Mouse (Mus musculus): ENCODE data around the gene Gse1. TPM values are rescaled to one million over a fixed set of nuclear protein-coding genes. Genes with fewer than 3 reads are reported as not detected.

The Gse1 gene
- polyA plus RNA-seq, 1 experiment from 2014 or later: 12.2 TPM

GRCm38 (mm10) chr8:120282465-120282864 is 54.2 kb downstream of the Gse1 start:
- Histone ChIP-seq H3K4me3 (replicated peaks) (no peak overlapping the region), H3K27ac (replicated peaks) (no peak overlapping the region), H3K4me2 (no peak overlapping the region), H3K9me3 (replicated peaks) (no peaks in the 10 kb centered on the region), H3K4me1 (peaks cover 68% of the 10 kb centered on the region), H3K27me3 (replicated peaks) (0 out of 2 replicates have a peak, but pooled peaks cover 4% of the 10 kb centered on the region), H3K36me3 (no peaks in the 10 kb centered on the region), H3K9ac (replicated peaks) (0 out of 2 replicates have a peak overlapping the region, but pooled peaks have one; percentile 3)
- no peak for ATAC-seq (ENCODE audit: low FRiP score)
- 54% methylated on average over 5 of the region's 5 CpGs for WGBS

DNA sequence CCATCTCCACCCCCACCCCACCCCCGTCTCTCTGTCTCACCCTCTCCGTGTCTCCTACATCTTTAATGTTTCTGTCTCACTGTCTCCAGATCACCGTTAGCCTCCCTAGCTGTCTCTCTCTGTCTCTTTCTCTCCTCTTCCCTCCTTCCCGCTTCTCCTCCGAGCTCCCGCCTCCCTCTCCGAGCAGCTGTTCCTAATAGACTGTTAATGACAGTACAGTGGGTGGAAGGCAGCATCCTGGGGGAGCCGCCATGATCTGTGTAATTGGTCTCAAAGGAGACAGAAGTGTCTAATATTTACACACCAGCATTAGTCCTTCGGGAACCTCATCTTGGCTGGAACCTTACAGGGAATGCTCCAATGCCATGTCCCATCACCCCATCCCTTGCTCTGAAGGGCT is 56.0 kb downstream of the Gse1 start:
- Histone ChIP-seq H3K9ac (replicated peaks) (0 out of 2 replicates have a peak overlapping the region, but pooled peaks have one; percentile 9), H3K27me3 (replicated peaks) (0 out of 2 replicates have a peak, but pooled peaks cover 4% of the 10 kb centered on the region), H3K9me3 (replicated peaks) (no peaks in the 10 kb centered on the region), H3K4me3 (replicated peaks) (no peak overlapping the region), H3K4me2 (no peak overlapping the region; the same call in 1 of the 2 replicates), H3K27ac (replicated peaks) (peak overlapping the region; percentile 67), H3K36me3 (no peaks in the 10 kb centered on the region), H3K4me1 (peaks cover 74% of the 10 kb centered on the region)
- ATAC-seq (ENCODE audit: low FRiP score): no peak
- 21% methylated on average over 9 of the region's 9 CpGs for WGBS

- Histone ChIP-seq H3K4me3 (replicated peaks) (no peak overlapping the region), H3K4me1 (peaks cover 81% of the 10 kb centered on the region), H3K36me3 (no peaks in the 10 kb centered on the region), H3K27ac (replicated peaks) (peak overlapping the region; percentile 67), H3K27me3 (replicated peaks) (0 out of 2 replicates have a peak, but pooled peaks cover 4% of the 10 kb centered on the region), H3K9me3 (replicated peaks) (no peaks in the 10 kb centered on the region), H3K9ac (replicated peaks) (0 out of 2 replicates have a peak overlapping the region, but pooled peaks have one; percentile 5), H3K4me2 (no peak overlapping the region)
- 38% methylated on average over 3 of the region's 3 CpGs for WGBS
- ATAC-seq (ENCODE audit: low FRiP score): no peak
These were observed 56.8 kb downstream of the Gse1 start for GRCm38 (mm10) chr8:120285033-120285432.

DNA sequence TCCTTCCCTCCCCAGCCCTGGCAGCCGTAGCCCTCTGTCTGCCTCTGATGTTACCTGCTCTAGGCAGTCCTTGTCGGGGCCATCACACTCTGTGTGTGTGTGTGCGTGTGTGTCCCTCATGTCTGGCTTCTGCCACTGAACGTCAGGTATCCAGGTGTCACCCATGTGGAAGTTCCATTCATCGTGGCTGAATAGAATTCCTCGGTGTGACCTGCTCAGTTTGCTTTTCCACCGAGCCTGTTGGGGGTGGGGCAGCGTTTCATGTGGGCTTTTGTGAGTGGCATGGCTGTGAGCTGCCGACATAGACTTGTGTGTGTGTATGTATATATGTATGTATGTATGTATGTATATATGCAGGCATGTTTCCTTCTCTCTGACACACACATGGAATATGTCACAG is 57.6 kb downstream of the Gse1 start:
- H3K27me3 ChIP-seq (replicated peaks): no peaks in the 10 kb centered on the region
- 68% methylated on average over 9 of the region's 9 CpGs for WGBS
- no peak overlapping the region for H3K4me2 ChIP-seq
- no peaks in the 10 kb centered on the region for H3K9me3 ChIP-seq (replicated peaks)
- 0 out of 2 replicates have a peak overlapping the region, but pooled peaks have one; percentile 5 for H3K9ac ChIP-seq (replicated peaks)
- peaks cover 84% of the 10 kb centered on the region for H3K4me1 ChIP-seq
- H3K27ac ChIP-seq (replicated peaks): peak overlapping the region; percentile 67; the same call in 1 of the 2 replicates
- ATAC-seq (ENCODE audit: low FRiP score): no peak
- no peak overlapping the region for H3K4me3 ChIP-seq (replicated peaks)
- no peaks in the 10 kb centered on the region for H3K36me3 ChIP-seq

DNA sequence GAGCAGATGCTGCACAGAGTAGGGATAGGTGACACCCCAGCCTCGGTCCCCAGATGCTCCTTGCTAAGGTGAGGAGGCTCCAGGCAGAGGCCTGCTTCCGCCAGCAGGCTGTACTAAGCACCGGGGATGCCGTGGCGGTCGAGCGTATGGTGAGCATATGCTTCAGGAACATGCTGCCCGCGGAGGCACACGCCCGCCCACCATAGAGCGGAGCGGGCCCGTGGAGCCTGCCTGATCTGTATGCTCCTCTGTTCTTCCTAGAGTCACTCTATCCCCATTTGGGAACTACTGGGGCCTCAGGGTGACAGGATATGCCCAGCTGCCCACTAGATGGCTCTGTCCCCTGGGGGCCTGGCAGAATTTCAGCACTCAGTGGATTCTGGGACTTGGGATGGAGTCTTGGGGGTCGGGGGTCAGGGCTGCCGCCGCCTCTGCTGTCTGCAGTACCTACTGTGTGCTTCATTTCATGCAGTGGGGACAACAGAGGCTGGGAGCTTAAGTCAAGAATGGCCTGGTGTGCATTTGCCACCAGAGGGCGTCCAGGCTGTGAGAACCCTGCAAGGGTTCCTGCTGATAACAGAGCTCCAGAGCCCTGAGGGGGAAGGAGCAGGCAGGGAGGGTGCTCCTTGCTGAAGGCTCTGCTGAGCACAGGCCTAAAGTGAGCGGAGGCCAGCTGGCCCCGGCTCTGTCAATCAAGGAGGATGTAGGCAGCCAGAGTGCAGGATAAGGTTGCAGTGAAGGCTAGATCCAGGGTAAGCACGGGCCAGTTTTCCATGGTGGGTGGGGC is 60.1 kb downstream of the Gse1 start:
- Histone ChIP-seq H3K27ac (replicated peaks) (no peak overlapping the region), H3K4me1 (peaks cover 84% of the 10 kb centered on the region), H3K9ac (replicated peaks) (no peak overlapping the region), H3K36me3 (no peaks in the 10 kb centered on the region), H3K4me3 (replicated peaks) (no peak overlapping the region), H3K27me3 (replicated peaks) (no peaks in the 10 kb centered on the region), H3K4me2 (no peak overlapping the region), H3K9me3 (replicated peaks) (no peaks in the 10 kb centered on the region)
- no peak for ATAC-seq (ENCODE audit: low FRiP score)
- 33% methylated on average over 21 of the region's 21 CpGs for WGBS

DNA sequence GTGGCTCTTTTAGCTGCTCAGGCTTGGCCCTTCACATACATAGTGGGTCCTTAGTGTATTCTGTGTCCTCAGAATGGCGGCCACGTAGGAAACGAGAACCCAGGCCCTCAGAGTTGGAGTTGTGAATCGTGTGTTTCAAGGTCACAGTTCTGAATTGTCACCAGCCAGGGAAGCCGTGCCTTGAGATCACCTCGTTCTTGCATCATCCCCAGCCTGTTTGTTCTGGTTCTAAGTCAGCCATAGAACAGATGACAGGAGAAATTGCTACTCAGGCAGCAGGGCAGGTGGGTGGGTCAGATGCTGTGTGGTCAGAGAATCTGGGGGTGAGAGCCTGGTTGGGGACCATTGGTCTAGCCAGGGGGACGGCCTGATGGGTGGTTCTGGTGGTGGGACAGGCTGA is 60.9 kb downstream of the Gse1 start:
- no peaks in the 10 kb centered on the region for H3K36me3 ChIP-seq
- no peak overlapping the region for H3K4me3 ChIP-seq (replicated peaks)
- H3K27ac ChIP-seq (replicated peaks): no peak overlapping the region
- H3K4me2 ChIP-seq: no peak overlapping the region
- no peak for ATAC-seq (ENCODE audit: low FRiP score)
- 89% methylated on average over 7 of the region's 7 CpGs for WGBS
- H3K9me3 ChIP-seq (replicated peaks): no peaks in the 10 kb centered on the region
- peaks cover 85% of the 10 kb centered on the region for H3K4me1 ChIP-seq
- no peak overlapping the region for H3K9ac ChIP-seq (replicated peaks)
- H3K27me3 ChIP-seq (replicated peaks): no peaks in the 10 kb centered on the region

- Histone ChIP-seq H3K4me3 (replicated peaks) (no peak overlapping the region), H3K9ac (replicated peaks) (no peak overlapping the region), H3K27ac (replicated peaks) (no peak overlapping the region), H3K4me1 (peaks cover 85% of the 10 kb centered on the region), H3K27me3 (replicated peaks) (no peaks in the 10 kb centered on the region), H3K9me3 (replicated peaks) (no peaks in the 10 kb centered on the region), H3K36me3 (no peaks in the 10 kb centered on the region), H3K4me2 (no peak overlapping the region)
- 50% methylated on average over 10 of the region's 10 CpGs for WGBS
- ATAC-seq (ENCODE audit: low FRiP score): no peak
These were observed 61.5 kb downstream of the Gse1 start for GRCm38 (mm10) chr8:120289698-120290181.

- Histone ChIP-seq H3K4me1 (peaks cover 84% of the 10 kb centered on the region), H3K4me2 (no peak overlapping the region), H3K27ac (replicated peaks) (no peak overlapping the region), H3K4me3 (replicated peaks) (no peak overlapping the region), H3K27me3 (replicated peaks) (no peaks in the 10 kb centered on the region), H3K36me3 (no peaks in the 10 kb centered on the region), H3K9ac (replicated peaks) (no peak overlapping the region), H3K9me3 (replicated peaks) (no peaks in the 10 kb centered on the region)
- WGBS: 61% methylated on average over 15 of the region's 15 CpGs
- no peak for ATAC-seq (ENCODE audit: low FRiP score)
These were observed 62.4 kb downstream of the Gse1 start for GRCm38 (mm10) chr8:120290614-120291013.

DNA sequence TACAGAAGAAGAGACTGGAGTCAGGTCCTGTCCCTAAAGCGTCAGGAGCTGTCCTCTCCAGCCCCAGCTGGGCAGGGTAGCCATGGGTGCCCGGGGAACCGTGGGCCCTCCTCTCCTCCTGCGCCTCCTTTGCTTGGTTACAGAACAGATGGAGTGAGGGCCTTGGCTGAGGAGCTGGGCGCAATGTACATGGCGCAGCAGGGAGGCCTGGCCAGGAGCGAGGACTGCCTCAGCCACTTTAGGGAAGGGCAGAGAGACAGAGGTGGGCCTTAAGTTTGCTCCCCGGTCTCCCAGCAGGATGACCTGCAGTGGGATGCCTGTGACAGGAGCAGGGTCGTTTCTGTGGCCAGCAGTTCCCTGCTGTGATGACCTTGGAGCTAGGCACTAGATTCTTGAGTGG is 63.4 kb downstream of the Gse1 start:
- H3K36me3 ChIP-seq: no peaks in the 10 kb centered on the region
- peak overlapping the region; percentile 33; the same call in 1 of the 2 replicates for H3K27ac ChIP-seq (replicated peaks)
- H3K4me2 ChIP-seq: no peak overlapping the region
- peaks cover 82% of the 10 kb centered on the region for H3K4me1 ChIP-seq
- no peaks in the 10 kb centered on the region for H3K9me3 ChIP-seq (replicated peaks)
- WGBS: 63% methylated on average over 9 of the region's 9 CpGs
- no peak for ATAC-seq (ENCODE audit: low FRiP score)
- H3K27me3 ChIP-seq (replicated peaks): no peaks in the 10 kb centered on the region
- no peak overlapping the region for H3K9ac ChIP-seq (replicated peaks)
- no peak overlapping the region for H3K4me3 ChIP-seq (replicated peaks)

- Histone ChIP-seq H3K4me3 (replicated peaks) (no peak overlapping the region), H3K4me1 (peaks cover 89% of the 10 kb centered on the region), H3K9me3 (replicated peaks) (no peaks in the 10 kb centered on the region), H3K27me3 (replicated peaks) (no peaks in the 10 kb centered on the region), H3K36me3 (no peaks in the 10 kb centered on the region), H3K27ac (replicated peaks) (peak overlapping the region; percentile 54), H3K4me2 (no peak overlapping the region), H3K9ac (replicated peaks) (no peak overlapping the region)
- WGBS: 34% methylated on average over 8 of the region's 8 CpGs
- ATAC-seq (ENCODE audit: low FRiP score): peak; percentile 29; the same call in 1 of the 2 replicates
These were observed 64.3 kb downstream of the Gse1 start for GRCm38 (mm10) chr8:120292316-120293107.

- Histone ChIP-seq H3K27ac (replicated peaks) (peak overlapping the region; percentile 45), H3K9ac (replicated peaks) (no peak overlapping the region; the same call in 1 of the 2 replicates), H3K4me3 (replicated peaks) (no peak overlapping the region), H3K27me3 (replicated peaks) (no peaks in the 10 kb centered on the region), H3K36me3 (no peaks in the 10 kb centered on the region), H3K4me2 (no peak overlapping the region), H3K4me1 (peaks cover 90% of the 10 kb centered on the region), H3K9me3 (replicated peaks) (no peaks in the 10 kb centered on the region)
- WGBS: 29% methylated on average over 18 of the region's 18 CpGs
- no peak for ATAC-seq (ENCODE audit: low FRiP score)
These were observed 65.4 kb downstream of the Gse1 start for GRCm38 (mm10) chr8:120293421-120294357.
